Mouse (Mus musculus): Measurements from ENCODE around the gene Hey2.

Gene Hey2

GRCm38 (mm10) chr10:30789521-30789920 lies 53.1 kb downstream of the Hey2 start:
- DNase-seq, result no peak

GRCm38 (mm10) chr10:30788340-30788721 lies 54.3 kb downstream of the Hey2 start:
- DNase-seq, result no peak

DNA sequence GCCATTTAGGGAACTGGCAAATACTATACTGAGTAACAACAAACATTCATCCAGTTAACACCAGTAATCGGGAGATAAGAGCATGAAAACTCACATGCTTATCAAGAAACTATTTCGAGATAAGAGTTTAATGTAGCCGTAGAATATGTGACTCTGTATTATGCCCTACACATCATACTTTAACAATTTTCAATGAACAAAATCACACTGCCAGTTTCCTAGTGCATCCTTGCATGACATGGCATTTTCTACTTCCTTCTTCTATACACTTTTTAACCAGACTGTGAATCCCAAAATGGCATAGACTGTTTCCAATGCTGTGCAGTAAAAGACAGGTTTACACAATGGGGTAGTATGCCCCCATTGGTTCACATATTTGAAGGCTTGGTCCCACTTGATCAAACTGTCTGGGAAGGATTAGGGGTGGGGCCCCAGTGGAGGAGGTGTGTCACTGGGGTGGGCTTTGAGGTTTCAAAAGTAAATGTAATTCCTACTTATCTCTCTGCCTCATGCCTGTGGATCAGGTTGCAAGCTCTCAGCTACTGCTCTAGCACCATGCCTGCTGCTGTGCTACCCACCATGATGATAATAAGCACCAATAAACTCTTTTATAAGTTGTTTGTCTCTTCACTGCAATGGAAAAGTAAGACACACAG lies 54.8 kb downstream of the Hey2 start:
- DNase-seq, result no peak

DNA sequence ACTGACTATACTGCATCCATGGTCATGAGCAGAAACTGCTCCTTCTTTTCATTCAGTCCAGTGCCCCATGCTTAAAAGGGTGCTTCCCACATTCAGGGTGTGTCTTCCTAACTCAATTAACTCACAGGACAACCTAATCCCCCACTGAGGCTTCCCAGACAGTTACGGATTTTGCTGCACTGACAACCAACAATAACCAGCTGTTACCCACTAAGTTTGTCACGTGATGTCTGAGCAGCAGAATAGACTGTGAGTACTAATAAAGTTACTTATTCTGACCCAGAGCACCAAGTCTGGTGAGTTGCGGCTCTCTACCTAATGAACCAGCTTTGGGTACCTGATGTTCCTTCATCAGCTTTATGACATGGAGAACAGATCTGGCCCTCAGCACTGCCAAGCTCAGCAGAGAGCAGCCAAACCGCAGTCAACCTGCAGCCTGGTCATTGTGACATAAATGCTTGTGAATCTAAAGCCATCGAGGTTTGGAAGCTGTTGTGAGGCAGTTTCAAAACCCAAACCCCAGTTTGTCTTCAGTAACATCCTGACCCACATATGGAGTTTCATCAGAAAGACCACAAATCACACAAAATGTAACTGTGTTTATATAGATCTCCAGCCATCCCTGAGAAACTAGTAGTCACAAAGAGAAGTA lies 56.4 kb downstream of the Hey2 start:
- DNase-seq, result no peak

All from lung, postnatal 36 days (tissue).